Mouse (Mus musculus) testis, adult 2 months (tissue): ENCODE data around the gene Olfr328. TPM values are rescaled to one million over a fixed set of nuclear protein-coding genes. Genes with fewer than 3 reads are reported as not detected.
"Not testable (repeated sequence)": the region's sequence is repeated elsewhere in the genome, so short reads cannot be mapped to it uniquely, and the experiment has no call there.

ENCODE experiments used
- H3K27ac ChIP-seq: fragments of 200-500 bp; 2 replicates; pipeline ENCODE4 v1.5.1; 2012; ENCODE audit warnings: low read depth, low read length; ENCODE audit not compliant: control insufficient read depth, insufficient read depth
- H3K27me3 ChIP-seq: fragments of 200-500 bp; 2 replicates; pipeline ENCODE4 v1.6.1; 2012; ENCODE audit warnings: mild to moderate bottlenecking, low read length, moderate library complexity; ENCODE audit not compliant: control insufficient read depth, insufficient read depth
- H3K36me3 ChIP-seq: fragments of 200-500 bp; 2 replicates; pipeline ENCODE4 v1.6.1; 2012; ENCODE audit warnings: mild to moderate bottlenecking, low read length; ENCODE audit not compliant: control insufficient read depth, insufficient read depth
- H3K4me1 ChIP-seq: fragments of 200-500 bp; 2 replicates; pipeline ENCODE4 v1.6.1; 2012; ENCODE audit warnings: low read length; ENCODE audit not compliant: control insufficient read depth, insufficient read depth
- H3K4me3 ChIP-seq: fragments of 200-500 bp; 2 replicates; pipeline ENCODE4 v1.5.1; 2012; ENCODE audit warnings: low read depth, mild to moderate bottlenecking, low read length, moderate library complexity, mixed read lengths; ENCODE audit not compliant: control insufficient read depth
- CTCF ChIP-seq: fragments of 200-500 bp; IDR thresholded peaks from 2 replicates; pipeline ENCODE4 v1.5.1; 2012; ENCODE audit warnings: low read depth, mild to moderate bottlenecking, inconsistent platforms, low read length, moderate library complexity; ENCODE audit not compliant: control insufficient read depth, insufficient read depth, insufficient replicate concordance
- POLR2A ChIP-seq: fragments of 200-500 bp; IDR thresholded peaks from 2 replicates; pipeline ENCODE4 v1.6.1; 2012; ENCODE audit warnings: low read depth, mild to moderate bottlenecking, inconsistent platforms, low read length, moderate library complexity; ENCODE audit not compliant: control insufficient read depth
- polyA plus RNA-seq: library from polyadenylated mRNA; depleted of rRNA; stranded (reverse); fragments of >200 nt; gene quantifications from 2 replicates; pipeline ENCODE4 v1.2.3, GENCODE M21; 2012

The Olfr328 gene
- polyA plus RNA-seq, 1 experiment, result not detected

GRCm38 (mm10) chr11:58588620-58589250 lies 33.3 kb upstream of the Olfr328 start:
- no peak for TF ChIP-seq POLR2A
- no peak for TF ChIP-seq CTCF
- no peaks in the 10 kb centered on the region for H3K36me3 ChIP-seq

GRCm38 (mm10) chr11:58587898-58588348 lies 32.5 kb upstream of the Olfr328 start:
- H3K27me3 ChIP-seq, result no peaks in the 10 kb centered on the region
- peak; percentile 30; the same call in 1 of the 2 replicates for TF ChIP-seq CTCF
- TF ChIP-seq POLR2A, result no peak
- H3K4me3 ChIP-seq, result no peak overlapping the region
- H3K4me1 ChIP-seq, result no peaks in the 10 kb centered on the region
- no peak overlapping the region for H3K27ac ChIP-seq
- H3K36me3 ChIP-seq, result no peaks in the 10 kb centered on the region

More at GRCm38 (mm10) chr11:58588620-58589250, 33.3 kb upstream of the Olfr328 start:
- H3K27me3 ChIP-seq, result no peaks in the 10 kb centered on the region
- H3K27ac ChIP-seq, result no peak overlapping the region
- no peak overlapping the region for H3K4me3 ChIP-seq
- H3K4me1 ChIP-seq, result no peaks in the 10 kb centered on the region

- H3K4me3 ChIP-seq, result no peak overlapping the region
- no peak for TF ChIP-seq CTCF
- no peak for TF ChIP-seq POLR2A
- H3K36me3 ChIP-seq, result no peaks in the 10 kb centered on the region
- H3K4me1 ChIP-seq, result no peaks in the 10 kb centered on the region
- H3K27ac ChIP-seq, result no peak overlapping the region
- H3K27me3 ChIP-seq, result no peaks in the 10 kb centered on the region
Measured at GRCm38 (mm10) chr11:58578636-58579035, 23.2 kb upstream of the Olfr328 start.

- no peaks in the 10 kb centered on the region for H3K27me3 ChIP-seq
- TF ChIP-seq POLR2A (no peak), CTCF (no peak)
- H3K27ac ChIP-seq, result no peak within 1 kb of the TSS
- H3K36me3 ChIP-seq, result no peaks in the 10 kb centered on the region
- H3K4me3 ChIP-seq, result no peak within 1 kb of the TSS
- H3K4me1 ChIP-seq, result no peaks in the 10 kb centered on the region
Measured at GRCm38 (mm10) chr11:58577430-58577829, 22.0 kb upstream of the Olfr328 start, which contains the start of gene Olfr325. Gene Olfr325, plus strand, starts transcription at chr11:58577730.

- no peaks in the 10 kb centered on the region for H3K4me1 ChIP-seq
- no peaks in the 10 kb centered on the region for H3K27me3 ChIP-seq
- no peak within 1 kb of the TSS for H3K27ac ChIP-seq
- H3K36me3 ChIP-seq, result no peaks in the 10 kb centered on the region
- H3K4me3 ChIP-seq, result no peak within 1 kb of the TSS
- no peak for TF ChIP-seq POLR2A
- no peak for TF ChIP-seq CTCF
Measured at GRCm38 (mm10) chr11:58570405-58570804, 15.0 kb upstream of the Olfr328 start, which contains the start of gene Olfr224. Gene Olfr224, minus strand, starts transcription at chr11:58570553.

GRCm38 (mm10) chr11:58546322-58546721 lies 9.1 kb downstream of the Olfr328 start, which contains the start of gene Olfr329-ps:
Gene Olfr329-ps, minus strand, starts transcription at chr11:58546422.
- TF ChIP-seq POLR2A (no peak), CTCF (no peak)
- Histone ChIP-seq H3K4me1 (no peaks in the 10 kb centered on the region), H3K27me3 (no peaks in the 10 kb centered on the region), H3K36me3 (no peaks in the 10 kb centered on the region), H3K4me3 (no peak within 1 kb of the TSS), H3K27ac (no peak within 1 kb of the TSS)

- not testable (repeated sequence) for H3K36me3 ChIP-seq
Measured at GRCm38 (mm10) chr11:58534736-58535135, 20.7 kb downstream of the Olfr328 start, which contains the start of gene Olfr330. Gene Olfr330, minus strand, starts transcription at chr11:58534836.

GRCm38 (mm10) chr11:58519756-58520155 lies 35.7 kb downstream of the Olfr328 start:
- not testable (repeated sequence) for H3K4me1 ChIP-seq, H3K36me3 ChIP-seq, H3K27ac ChIP-seq

More at GRCm38 (mm10) chr11:58534736-58535135, 20.7 kb downstream of the Olfr328 start, which contains the start of gene Olfr330:
- not testable (repeated sequence) for H3K27ac ChIP-seq, H3K27me3 ChIP-seq, H3K4me3 ChIP-seq, H3K4me1 ChIP-seq

GRCm38 (mm10) chr11:58518916-58519315 lies 36.5 kb downstream of the Olfr328 start:
- H3K4me1 ChIP-seq, H3K27ac ChIP-seq, H3K27me3 ChIP-seq, H3K36me3 ChIP-seq, H3K4me3 ChIP-seq: not testable (repeated sequence)

More at GRCm38 (mm10) chr11:58519756-58520155, 35.7 kb downstream of the Olfr328 start:
- not testable (repeated sequence) for H3K4me3 ChIP-seq, H3K27me3 ChIP-seq

GRCm38 (mm10) chr11:58509058-58509457 lies 46.4 kb downstream of the Olfr328 start:
- H3K27me3 ChIP-seq, H3K27ac ChIP-seq, H3K36me3 ChIP-seq, H3K4me1 ChIP-seq, H3K4me3 ChIP-seq: not testable (repeated sequence)
